Mouse (Mus musculus): ENCODE results near the gene Rab30.
"Not testable (repeated sequence)": the region's sequence is repeated elsewhere in the genome, so short reads cannot be mapped to it uniquely, and the experiment has no call there.

Gene Rab30

DNA sequence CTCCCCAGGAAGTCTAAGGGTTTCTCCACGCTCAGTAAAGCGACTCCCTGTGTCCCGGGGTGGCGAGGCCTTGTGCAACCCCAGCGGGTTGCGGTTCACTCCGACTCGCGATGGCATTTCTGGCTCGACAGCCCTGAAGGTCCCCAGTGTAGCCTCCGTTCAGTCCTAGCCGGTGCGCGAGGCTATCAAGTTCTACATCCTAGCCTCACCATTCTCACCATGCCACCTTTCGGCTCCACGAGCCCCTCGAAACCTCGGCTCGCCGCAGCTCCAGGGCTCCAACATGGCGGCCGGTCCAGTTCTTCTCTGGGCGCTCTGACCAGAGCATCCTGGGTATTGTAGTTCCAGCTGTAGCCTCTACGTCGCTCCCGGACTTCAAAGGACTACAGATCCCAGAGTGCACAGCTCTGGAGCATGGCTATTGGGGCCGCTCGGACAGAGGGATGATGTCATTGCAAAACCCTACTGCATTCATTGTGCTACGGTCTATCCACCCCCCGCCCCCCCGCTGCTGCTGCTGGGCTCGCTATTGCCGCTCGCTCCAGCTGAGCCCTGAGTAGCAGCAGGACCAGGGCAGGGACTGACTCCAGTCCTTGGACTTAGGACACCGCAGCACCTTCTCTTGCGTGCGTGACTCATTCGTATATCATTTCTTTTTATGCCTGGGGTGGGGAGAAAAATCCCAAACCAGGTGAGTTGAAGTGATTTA, at the start of gene Rab30:
TSS of gene Rab30 (plus strand) at position 452 of the 709 bp plus-strand sequence.
- DNase-seq, result peak; percentile 98

DNA sequence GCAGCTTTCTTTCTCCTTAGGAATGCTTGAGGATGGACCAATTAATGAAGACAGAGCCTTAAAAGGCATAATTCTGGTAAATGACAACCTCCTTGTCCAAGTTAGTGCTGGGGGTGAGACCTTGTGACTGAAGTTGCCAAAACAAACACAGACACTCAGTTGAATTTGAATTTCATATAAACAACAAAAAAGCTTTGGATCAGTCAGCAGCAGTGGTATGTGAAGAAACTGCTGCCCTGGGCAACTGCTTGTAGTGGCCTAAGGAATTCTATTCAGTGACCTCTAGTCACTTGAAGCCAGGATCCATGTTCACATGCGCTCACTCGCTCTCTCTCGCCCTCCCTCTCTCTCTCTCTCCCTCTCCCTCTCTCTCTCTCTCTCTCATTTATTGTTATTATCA, 45.0 kb upstream of the Rab30 start:
- peak; percentile 27 for DNase-seq

DNA sequence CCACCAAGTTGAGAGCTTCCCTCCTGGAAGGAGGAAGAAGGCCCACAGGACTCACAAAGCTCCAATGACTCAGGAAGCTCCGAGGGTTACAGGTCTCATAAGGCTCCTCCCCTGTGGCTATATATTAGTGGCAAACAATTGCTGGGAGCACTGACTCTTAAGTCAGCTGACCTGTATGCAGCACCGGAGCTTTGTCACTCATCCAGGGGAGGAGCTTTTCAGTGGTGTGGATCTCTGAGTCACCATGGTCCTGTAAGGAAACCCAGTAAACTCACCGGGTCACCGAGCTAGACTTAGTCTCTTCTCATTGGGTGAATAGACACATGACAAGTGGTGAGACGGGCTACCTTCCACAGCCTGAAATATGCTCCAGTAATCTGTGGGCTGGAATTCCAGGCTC, 42.6 kb upstream of the Rab30 start:
- DNase-seq, result no peak

DNA sequence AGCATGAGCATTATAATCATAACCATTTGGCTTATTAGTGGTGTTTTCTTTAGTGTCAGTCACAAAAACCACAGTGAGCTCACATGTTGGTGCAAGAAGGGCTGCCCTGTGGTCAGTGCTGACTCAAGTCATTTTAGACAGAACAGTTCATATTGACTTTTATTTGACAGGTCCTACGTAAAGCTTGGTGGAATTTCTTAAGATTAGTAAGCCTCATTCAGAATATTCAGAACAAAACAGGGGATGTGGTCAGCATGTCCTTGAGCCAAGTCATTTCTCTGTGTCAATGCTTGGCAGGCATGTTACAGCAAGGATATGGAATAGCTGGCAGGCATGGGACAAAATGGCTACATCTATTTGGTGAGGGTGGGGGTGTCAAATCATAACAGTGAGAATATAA, 37.7 kb upstream of the Rab30 start:
- no peak for DNase-seq

DNA sequence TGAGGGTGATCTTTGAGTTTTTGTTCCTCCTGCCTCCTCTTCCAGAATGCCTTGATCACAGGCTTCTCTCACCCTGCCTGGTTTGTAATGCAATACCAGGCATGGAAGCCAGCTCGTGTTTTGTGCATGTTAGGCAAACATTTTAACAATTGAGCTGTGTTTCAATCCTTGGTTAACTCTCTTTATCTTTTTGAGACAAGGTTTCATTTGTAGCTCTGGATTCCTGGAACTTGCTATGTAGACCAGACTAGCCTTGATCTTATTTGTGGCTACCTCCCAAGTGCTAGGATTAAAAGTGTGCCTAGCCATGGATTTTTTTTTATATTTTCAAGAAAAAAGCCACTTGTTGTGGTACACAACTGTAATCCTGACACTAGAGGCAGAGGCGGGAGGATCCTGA, 35.9 kb upstream of the Rab30 start:
- DNase-seq, result no peak

DNA sequence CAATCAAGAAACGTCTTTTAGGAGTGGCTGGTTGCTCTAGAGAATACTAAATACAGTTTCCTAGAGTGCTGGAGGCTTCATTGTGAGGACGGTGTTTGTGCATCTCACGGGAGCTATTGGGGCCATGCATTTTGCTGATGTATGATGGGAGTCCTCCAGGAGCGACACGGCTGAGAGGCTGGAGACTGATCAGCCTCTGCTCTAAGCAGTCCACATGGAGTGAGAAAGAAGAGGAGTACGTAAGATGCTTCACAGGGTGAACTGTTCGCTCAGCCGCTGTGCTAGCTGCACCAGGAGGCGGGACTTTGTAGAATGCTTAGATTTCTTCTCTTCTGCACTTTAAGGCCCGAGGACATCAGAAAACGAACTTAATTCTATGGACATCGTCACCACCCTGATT, 34.7 kb upstream of the Rab30 start:
- no peak for DNase-seq

DNA sequence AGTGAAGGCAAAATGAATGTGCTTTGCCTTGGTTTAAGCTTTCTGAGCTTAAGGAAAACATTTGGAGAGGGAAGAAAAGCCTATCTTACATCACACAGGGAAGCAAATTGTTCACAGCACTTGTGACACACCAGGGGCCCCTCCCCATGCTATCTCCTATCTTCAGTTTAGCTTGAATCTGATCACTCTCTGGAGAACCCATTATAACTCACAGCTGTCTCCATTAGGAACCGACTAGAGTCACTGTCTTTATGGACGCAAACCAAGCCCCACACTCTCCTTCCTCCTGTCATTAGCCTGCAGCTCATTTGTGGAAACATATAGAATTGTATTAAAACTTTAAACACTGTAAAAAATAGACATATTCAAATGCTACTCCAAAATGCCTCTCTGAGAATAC, 31.8 kb upstream of the Rab30 start:
- DNase-seq, result no peak

DNA sequence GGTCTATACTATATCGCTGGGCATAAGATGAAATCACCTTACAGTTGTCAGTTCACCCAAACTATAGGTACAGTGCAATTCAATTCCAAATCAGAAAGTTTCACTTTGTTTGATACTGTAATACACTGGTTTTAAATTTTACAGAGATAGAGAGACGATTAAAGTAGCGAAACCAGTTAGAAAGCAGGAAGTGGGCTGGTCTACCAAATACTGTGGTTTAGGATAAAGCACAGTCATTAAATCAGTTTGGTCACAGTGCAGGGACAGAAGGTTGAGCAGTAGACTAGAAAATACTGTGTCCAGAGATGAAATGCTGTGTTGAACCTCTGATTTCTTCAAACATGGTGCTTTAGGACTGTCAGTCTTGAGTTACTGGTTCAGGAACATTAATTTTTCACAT, 29.8 kb upstream of the Rab30 start:
- no peak for DNase-seq

DNA sequence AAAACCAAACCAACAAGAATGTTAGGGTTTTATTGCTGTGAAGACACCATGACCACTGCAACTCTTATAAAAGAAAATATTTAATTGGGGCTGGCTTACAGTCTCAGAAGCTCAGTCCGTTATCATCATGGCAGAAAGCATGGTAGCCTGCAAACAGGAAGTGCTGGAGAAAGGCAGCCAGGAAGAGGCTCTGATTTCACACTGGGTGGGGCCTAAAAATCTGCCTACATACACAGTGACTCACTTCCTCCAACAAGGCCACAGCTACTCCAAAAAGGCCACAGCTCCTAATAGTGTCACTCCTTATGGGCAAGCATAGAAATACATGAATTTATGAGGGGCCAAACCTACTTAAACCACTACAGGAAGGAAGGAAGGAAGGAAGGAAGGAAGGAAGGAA, 26.3 kb upstream of the Rab30 start:
- no peak for DNase-seq

DNA sequence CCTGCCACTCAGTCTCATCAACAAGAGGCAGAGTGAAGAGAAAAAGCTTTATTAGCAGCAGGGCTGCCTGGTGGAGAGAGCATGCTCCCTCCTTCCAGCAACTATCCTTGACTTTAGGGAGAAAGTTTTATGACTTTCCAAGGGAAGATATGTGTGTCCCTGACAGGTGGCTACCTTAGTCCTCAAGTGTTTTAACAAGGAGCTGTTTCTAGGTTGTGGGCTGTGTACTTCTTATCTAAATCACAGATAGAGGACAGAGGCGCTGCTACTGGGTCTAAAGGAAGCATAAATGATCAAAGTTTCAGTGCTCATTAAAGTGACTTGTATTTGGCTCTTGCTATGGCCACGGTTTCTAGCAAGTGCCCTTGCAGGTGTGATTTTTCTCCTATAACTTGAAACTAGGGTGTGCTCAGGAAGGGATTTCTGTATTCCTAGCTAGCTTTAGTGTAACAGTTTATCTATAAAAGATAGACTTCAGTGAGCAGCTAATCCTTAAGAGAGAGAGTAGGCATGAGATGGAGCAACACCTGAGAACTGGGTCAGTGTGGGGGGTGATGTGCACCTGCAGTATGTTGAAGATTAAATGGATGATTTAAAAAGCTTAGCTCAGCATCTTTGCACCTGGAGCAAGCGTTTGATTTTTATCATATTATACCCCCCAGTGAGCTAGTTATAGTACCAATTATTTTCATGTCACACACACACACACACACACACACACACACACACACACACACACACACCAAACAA, 21.1 kb upstream of the Rab30 start:
- no peak for DNase-seq

DNA sequence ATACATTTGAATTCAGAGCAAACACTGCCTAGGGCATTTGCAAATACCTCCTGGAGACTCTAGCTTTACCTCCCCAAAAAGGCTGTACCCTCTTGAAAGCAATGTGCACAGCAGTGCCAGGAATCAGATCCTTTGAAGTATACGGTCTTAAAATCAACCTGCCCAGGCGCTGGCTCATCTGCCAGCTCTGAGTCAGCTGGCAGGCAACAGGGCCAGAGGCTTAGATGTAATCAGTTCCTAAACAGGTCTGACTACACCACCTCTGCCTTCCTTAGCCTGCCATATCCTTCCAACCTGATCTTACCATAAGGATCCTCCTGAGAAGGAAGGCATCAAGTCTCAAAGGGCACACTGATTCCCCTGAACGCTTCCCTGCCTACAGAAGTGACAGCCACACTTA, 17.7 kb upstream of the Rab30 start:
- no peak for DNase-seq

DNA sequence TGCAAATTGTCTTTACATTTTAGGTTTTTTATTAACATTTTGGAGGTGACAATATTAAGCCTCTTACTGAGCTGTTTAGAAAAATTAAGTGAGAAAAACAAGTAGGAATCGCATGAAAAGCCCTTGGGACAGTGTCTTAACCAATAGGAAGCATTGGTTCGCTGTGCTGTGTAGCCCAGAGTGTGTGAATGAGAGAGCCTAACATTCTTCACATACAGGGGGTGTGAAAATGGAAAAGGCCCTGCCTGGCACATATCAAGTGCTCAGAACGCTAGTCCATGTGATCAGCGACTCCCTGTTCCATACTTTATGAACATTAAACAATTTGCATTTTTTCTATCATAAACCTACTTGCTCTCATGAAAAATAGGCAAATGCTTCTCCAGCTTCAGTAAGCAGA, 17.1 kb upstream of the Rab30 start:
- DNase-seq, result no peak

DNA sequence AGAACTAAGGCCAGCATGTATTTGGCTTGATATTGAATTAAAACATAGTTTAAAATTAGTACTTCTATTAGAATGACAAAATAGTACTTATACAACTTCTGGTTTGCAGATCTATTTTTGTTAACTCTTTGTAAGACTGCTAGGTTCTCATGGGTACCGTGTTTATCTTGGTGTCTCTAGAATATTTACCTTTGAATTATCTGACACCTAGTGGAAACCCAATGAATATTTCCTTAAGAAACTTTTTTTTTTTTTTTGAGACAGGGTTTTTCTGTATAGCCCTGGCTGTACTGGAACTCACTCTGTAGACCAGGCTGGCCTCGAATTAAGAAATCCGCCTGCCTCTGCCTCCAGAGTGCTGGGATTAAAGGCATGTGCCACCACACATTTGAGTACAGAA, 11.8 kb upstream of the Rab30 start:
- DNase-seq, result not testable (repeated sequence)

DNA sequence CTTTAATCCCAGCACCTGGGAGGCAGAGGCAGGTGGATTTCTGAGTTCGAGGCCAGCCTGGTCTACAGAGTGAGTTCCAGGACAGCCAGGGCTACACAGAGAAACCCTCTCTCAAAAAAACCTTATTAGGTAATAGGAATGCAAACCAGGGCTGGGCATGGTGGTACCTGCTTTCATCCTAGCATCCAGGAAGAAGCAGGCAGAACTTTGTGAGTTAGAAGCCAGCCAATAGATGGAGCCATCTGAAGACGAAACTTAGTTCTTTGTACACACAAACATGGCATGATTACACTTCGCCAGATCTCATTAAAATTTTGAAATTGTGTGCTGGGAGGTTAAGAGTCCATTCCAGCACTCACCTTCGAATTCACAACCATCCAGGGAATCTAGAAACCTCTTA, 10.9 kb upstream of the Rab30 start:
- no peak for DNase-seq

DNA sequence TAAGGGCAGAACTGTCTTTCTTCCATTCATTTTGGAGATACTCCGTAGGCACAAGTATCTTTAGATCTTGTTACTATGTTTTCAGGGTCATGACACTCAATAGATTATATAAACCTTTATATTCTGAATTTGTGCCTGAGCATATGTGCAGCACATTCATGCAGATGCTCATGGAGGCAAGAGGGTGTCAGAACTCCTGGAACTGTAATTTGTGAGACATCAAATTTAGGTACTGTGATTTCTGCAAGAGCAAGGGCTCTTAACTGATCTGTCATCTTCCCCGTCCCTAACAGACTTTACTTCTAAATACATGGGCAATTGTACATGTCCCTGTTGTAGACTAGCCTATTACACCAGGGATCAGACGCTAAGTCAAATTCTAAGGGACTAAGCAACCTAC, 10.4 kb upstream of the Rab30 start:
- no peak for DNase-seq

DNA sequence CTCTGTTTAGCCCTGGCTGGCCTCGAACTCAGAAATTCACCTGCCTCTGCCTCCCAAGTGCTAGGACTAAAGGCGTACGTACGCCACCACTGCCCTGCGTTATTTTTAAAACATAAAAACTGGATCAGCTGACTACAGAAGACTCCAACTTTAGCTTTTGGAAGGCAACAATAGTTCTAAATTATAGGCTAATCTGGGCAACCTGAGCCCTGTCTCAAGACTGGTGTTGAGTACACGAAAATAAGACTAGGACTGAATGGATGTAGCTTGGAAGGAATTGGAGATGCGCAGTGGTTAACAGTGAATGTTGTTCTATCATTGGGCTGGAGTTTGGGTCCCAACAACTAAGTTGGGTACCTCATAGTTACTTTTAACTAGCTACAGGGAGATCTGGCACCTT, 9.3 kb upstream of the Rab30 start:
- no peak for DNase-seq

DNA sequence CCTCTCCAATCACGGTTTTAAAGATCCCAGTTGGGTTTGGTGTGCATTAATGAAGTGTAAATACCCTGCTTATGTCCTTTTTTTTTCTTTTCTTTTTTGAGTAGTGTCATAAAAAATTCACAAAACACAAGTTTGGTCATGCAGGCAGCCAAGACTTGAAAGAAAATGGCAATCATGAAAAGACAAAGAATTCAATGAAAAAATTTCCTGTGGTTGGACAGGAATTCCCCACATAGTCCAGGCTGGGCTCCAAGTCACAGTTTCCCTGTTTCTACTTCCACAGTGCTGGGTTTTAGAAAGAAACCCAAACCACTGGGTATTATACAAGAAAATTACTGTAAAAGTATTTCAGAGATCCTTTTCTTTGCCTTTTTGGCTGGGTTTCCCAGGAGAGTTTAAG, 3.8 kb upstream of the Rab30 start:
- DNase-seq, result no peak

DNA sequence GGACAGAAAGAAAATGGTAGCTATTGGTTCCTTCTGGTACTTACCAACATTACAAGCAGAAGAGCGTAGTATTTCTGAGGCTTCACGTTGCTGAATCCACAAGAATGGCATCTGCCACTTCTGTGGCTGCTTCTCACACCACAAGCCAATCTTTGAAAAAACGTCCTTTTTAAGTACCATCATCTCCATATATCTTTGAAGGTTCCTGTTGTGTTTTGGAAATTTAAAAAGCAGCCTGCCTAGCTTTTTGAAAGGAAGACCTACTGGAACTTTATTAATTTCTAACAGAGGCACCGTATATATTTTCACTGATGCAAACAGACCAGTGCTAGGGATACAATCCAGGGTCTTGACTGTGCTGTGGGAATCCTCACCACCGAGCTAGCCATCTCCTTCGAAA, 1.4 kb upstream of the Rab30 start:
- no peak for DNase-seq

DNA sequence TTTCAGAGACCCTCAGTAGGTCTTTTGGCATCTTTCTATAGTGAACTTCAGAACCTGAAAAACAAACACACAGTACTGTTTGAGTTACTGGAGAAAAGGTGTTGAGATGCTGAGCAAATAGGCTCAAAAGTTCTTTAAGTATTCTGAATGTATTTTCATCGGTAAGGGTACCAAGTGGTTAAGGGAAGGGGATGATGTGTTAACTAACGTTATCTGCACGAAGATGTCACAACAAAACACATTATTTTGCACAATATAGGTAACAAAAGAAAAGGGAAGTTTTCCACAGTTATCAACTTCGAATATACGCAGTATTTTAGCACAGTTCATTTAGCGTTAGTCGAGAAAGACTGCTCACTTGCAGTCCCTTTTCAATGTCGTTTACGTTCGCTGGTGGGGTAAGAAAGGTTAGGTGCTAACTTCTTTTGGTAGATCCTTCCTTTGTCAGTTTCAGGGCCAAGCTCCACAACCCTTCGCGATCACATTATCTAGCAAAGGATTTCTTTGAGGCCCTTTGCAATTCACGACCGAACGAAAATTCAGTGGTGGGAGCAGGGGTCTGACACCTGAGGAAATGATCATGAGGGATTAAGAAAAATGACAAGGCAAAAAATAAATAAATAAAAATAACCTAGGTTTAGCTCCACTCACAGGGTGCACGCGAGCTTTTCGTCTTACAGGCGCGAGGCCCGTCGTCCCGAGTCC, 840 bp upstream of the Rab30 start:
- DNase-seq, result no peak

DNA sequence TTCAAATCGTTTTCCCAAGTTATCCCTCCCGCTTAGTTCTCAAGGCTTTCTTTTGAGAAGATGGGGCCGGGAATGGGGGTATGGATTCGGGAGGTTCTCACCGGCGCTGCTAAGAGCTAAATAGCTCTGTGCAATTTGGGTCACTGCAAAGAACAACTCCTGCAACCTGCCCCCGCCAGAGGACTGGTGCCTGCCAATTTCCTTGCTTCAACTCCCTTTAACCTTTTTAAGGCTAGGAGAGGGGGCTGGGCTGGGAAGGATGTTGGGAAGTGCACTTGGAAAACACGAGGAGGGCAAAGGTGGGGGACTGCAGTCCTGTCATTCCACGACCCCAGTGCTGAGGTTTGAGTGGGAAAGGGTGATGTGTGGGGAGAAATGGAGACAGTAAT, 452 bp downstream of the Rab30 start:
- peak; percentile 43 for DNase-seq

DNA sequence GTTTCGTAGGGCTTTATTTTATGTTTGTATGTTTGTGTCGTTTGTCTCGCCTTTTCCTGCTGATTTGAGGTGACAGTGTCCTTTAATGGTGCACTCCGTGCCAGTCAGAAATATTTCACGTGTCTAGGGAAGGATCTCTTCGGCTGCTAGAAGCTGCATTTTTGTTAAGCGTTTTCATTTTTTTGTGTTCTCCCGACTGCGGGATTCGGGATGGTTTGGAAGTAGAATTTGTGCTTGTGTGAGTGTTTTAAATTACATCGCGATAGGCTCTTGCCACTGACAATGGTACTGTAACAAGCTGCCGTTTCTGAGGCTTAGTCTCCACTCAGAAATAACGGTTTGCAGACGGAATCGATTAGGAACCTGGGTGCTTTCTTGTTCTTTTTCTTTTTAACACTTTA, 938 bp downstream of the Rab30 start:
- DNase-seq, result no peak

DNA sequence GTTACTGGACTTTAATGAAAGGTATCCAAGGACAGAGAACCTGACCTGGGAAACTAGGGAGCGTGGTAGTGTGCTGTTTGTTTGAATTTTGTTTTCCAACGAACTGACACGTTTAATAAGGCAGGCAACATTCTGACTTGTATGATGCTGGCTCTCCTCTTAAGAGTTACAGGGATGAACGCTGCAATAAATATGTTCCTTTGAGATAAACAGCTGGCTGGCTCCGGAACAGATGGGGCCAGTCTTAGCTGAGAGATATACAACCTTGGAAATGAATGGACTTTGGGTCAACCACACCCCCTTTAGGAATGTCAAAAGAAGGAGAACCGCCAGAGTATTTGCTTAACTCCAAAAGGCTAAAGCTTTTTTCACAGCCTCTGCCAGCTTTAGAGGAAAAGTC, 1.4 kb downstream of the Rab30 start:
- peak; percentile 48 for DNase-seq

DNA sequence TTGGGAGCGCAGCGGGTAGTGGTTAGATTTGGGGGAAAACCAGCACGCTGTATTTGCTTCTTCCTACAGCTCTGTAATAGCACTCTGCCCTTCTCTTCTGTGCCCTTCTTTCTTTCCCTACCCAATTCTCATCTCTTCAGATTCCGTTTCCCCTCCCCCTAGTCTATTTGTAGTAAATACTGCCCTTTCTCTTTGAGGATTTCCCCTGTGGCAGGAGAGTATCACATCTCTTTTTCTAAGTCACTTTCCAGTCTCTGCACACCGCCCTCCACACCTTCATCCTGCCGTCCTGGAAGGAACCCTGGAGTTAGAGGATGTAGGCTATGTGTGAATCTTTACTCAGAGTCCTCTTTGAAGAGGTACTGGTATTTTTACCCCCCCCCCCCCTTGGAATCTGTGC, 1.9 kb downstream of the Rab30 start:
- no peak for DNase-seq

DNA sequence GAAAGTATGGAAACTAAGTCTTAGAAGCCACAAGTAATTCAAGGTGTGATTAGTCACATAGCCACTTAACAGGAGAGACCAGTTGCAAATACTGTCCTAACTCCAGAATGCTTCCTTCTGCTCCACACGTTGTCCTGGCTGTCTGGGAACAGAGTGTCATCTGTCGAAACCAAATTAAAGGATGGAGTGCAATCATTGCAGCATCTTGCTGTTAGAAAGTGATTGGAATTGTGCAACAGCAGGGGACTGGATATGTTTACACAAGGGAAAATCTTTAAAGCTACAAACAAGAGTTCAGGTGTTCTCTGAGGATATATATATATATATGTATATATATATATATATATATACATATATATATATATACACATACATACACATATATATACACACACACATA, 9.0 kb downstream of the Rab30 start:
- DNase-seq, result no peak
